Mouse (Mus musculus): ENCODE measurements at regions not wholly inside any gene's neighbourhood (a gene's known extent, or its start where the extent isn't known, plus 50 kb on each side); places are given as distances from the start of the nearest gene placed in this dataset.
A peak's percentile ranks its signal among the peaks of the same experiment; 100 is the strongest.
"Not testable (repeated sequence)": the region's sequence is repeated elsewhere in the genome, so short reads cannot be mapped to it uniquely, and the experiment has no call there.

- H3K9ac ChIP-seq (replicated peaks); H3K4me1 ChIP-seq (ENCODE audit: insufficient read depth); H3K27ac ChIP-seq (ENCODE audit: low read depth); H3K4me3 ChIP-seq (ENCODE audit: low read depth, low read length); H3K27me3 ChIP-seq (ENCODE audit: insufficient read depth, low read length); ATAC-seq; H3K36me3 ChIP-seq (replicated peaks; ENCODE audit: insufficient read depth, low read length); H3K9me3 ChIP-seq (ENCODE audit: low read length); H3K4me2 ChIP-seq (ENCODE audit: low read depth, low read length); DNase-seq: not testable (repeated sequence)
- 0 out of 2 replicates have a peak, but pooled peaks have one; percentile 5 for TF ChIP-seq CTCF (IDR thresholded peaks at IDR 0.05; ENCODE audit: low read depth)
Observed at GRCm38 (mm10) chr14:53134783-53135182, 639.2 kb upstream of the Olfr1507 start.

GRCm38 (mm10) chr14:53132390-53132789 lies 636.8 kb upstream of the Olfr1507 start:
- H3K4me1 ChIP-seq (ENCODE audit: insufficient read depth); H3K9ac ChIP-seq (replicated peaks); H3K9me3 ChIP-seq (ENCODE audit: low read length); H3K4me3 ChIP-seq (ENCODE audit: low read depth, low read length); H3K27me3 ChIP-seq (ENCODE audit: insufficient read depth, low read length); H3K36me3 ChIP-seq (replicated peaks; ENCODE audit: insufficient read depth, low read length); H3K27ac ChIP-seq (ENCODE audit: low read depth); ATAC-seq; H3K4me2 ChIP-seq (ENCODE audit: low read depth, low read length): not testable (repeated sequence)
- peak; percentile 57 for DNase-seq
- WGBS (ENCODE audit: insufficient replicate concordance) = 14% methylated on average over 6 of the region's 6 CpGs
- peak; percentile 82 for TF ChIP-seq CTCF (IDR thresholded peaks at IDR 0.05; ENCODE audit: low read depth)

DNA sequence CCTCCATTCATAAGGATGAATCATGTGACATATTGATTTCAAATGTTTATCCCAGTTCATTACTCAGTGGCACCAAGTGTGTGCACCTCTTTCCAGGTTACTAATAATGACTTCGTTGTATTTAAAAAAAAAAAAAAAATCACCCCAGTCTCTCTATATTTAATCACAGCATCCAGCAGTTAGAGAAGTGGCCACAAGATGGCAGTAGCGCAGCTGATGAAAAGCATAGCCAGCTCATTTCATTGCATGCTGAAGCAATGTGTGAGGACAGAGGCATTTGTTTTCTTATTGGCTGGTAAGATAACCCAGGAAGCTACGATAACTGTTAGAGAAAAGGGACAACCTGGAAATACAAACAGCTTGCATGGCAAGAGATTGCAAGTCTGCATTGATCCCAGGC lies 626.2 kb upstream of the Olfr1507 start:
- not testable (repeated sequence) for H3K4me2 ChIP-seq (ENCODE audit: low read depth, low read length); H3K27me3 ChIP-seq (ENCODE audit: insufficient read depth, low read length); H3K36me3 ChIP-seq (replicated peaks; ENCODE audit: insufficient read depth, low read length); H3K27ac ChIP-seq (ENCODE audit: low read depth); DNase-seq; ATAC-seq; H3K4me3 ChIP-seq (ENCODE audit: low read depth, low read length); H3K9me3 ChIP-seq (ENCODE audit: low read length); H3K4me1 ChIP-seq (ENCODE audit: insufficient read depth); H3K9ac ChIP-seq (replicated peaks)
- peak; percentile 41 for TF ChIP-seq CTCF (IDR thresholded peaks at IDR 0.05; ENCODE audit: low read depth)
- WGBS (ENCODE audit: insufficient replicate concordance) = 10% methylated on average over 2 of the region's 3 CpGs

DNA sequence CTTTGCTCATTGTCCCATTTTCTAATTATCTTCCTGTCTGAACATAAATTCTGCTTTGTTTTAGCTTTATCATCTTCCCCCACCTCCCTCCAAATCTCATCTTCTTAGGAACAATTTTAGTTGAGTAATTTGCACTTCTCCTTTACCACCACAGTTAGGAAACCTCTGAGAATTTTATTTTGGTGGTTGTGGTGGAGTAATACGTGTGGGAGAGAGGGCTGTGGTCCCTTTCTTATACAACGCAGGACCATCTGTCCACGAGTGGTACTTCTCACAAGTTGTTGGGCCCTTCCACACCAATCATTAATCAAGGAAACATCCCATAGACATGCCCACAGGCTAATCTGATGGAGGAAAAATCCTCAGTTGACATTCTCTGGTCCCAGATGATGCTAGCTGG lies 614.2 kb upstream of the Olfr1507 start:
- 58% methylated on average over 3 of the region's 3 CpGs for WGBS (ENCODE audit: insufficient replicate concordance)
- H3K9ac ChIP-seq (replicated peaks); H3K9me3 ChIP-seq (ENCODE audit: low read length); H3K27ac ChIP-seq (ENCODE audit: low read depth); H3K27me3 ChIP-seq (ENCODE audit: insufficient read depth, low read length); H3K4me3 ChIP-seq (ENCODE audit: low read depth, low read length); H3K4me1 ChIP-seq (ENCODE audit: insufficient read depth); H3K4me2 ChIP-seq (ENCODE audit: low read depth, low read length); DNase-seq; H3K36me3 ChIP-seq (replicated peaks; ENCODE audit: insufficient read depth, low read length); ATAC-seq: not testable (repeated sequence)

DNA sequence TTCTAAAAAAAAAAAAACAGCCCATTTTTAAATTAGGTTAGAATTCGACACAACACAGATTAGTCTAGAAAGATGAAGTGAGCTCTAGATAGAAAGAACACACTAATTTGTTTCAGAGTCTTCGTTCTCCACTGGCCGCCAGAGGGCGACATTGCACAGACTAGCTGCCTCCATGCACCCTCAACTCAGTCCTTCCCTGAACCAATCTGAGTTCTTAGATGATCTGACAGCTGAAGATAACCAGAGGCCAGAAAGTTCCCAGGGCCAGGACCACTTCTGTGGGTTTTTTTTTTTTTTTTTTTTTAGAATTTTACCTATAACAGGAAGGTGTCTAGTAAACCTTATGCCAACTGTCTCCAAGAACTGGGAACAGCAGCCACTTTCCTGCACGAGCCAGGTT lies 605.8 kb upstream of the Olfr1507 start:
- not testable (repeated sequence) for H3K27me3 ChIP-seq (ENCODE audit: insufficient read depth, low read length); H3K4me1 ChIP-seq (ENCODE audit: insufficient read depth); H3K4me3 ChIP-seq (ENCODE audit: low read depth, low read length); DNase-seq; H3K9me3 ChIP-seq (ENCODE audit: low read length); ATAC-seq; H3K36me3 ChIP-seq (replicated peaks; ENCODE audit: insufficient read depth, low read length); H3K9ac ChIP-seq (replicated peaks); H3K4me2 ChIP-seq (ENCODE audit: low read depth, low read length); H3K27ac ChIP-seq (ENCODE audit: low read depth)
- WGBS (ENCODE audit: insufficient replicate concordance) = 21% methylated on average over 5 of the region's 5 CpGs
- peak; percentile 49 for TF ChIP-seq CTCF (IDR thresholded peaks at IDR 0.05; ENCODE audit: low read depth)

DNA sequence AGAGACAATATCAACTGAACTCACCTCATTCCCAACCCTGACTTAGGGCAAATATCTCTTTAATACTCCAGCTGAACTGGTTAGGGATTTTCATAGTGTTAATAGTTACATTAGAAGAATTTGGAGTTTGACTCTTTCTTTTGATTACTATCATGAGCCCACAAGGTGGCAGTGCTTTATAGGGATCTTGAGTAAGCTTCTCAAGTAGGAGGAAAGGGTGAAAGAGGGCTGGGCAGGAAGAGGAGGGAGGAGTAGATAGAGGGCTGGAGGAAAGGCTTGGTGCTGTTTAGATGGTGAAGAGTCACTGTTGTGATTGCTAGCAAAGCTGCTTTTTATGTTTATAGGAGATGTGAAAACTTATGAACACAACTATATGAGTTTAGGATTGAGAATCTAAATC lies 595.4 kb upstream of the Olfr1507 start:
- H3K4me1 ChIP-seq (ENCODE audit: insufficient read depth); H3K9me3 ChIP-seq (ENCODE audit: low read length); ATAC-seq; H3K27ac ChIP-seq (ENCODE audit: low read depth); H3K27me3 ChIP-seq (ENCODE audit: insufficient read depth, low read length); H3K4me2 ChIP-seq (ENCODE audit: low read depth, low read length); DNase-seq; H3K36me3 ChIP-seq (replicated peaks; ENCODE audit: insufficient read depth, low read length); H3K4me3 ChIP-seq (ENCODE audit: low read depth, low read length); H3K9ac ChIP-seq (replicated peaks): not testable (repeated sequence)

DNA sequence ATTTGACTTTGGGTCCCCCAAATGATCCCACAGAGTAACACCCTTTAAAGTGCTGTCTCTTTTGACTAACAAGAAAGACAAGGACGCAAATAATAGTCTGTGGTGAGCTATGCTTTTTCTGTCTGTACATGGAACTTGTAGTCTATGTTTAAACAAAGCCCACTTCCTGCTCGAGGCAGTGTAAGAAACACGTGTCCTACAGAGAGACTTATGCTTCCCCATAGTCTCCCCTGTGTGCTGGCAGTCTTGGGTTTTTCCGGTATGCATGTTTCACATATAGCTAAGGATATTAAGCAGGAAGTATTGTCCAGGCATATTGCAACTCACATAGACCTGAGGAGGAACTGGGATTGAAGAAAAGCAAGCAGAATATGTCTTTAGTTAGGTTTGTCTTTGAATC lies 586.3 kb upstream of the Olfr1507 start:
- not testable (repeated sequence) for H3K9me3 ChIP-seq (ENCODE audit: low read length); H3K4me2 ChIP-seq (ENCODE audit: low read depth, low read length); H3K27me3 ChIP-seq (ENCODE audit: insufficient read depth, low read length); DNase-seq; H3K27ac ChIP-seq (ENCODE audit: low read depth); H3K9ac ChIP-seq (replicated peaks); ATAC-seq; H3K4me3 ChIP-seq (ENCODE audit: low read depth, low read length); H3K4me1 ChIP-seq (ENCODE audit: insufficient read depth); H3K36me3 ChIP-seq (replicated peaks; ENCODE audit: insufficient read depth, low read length)
- 39% methylated on average over 4 of the region's 4 CpGs for WGBS (ENCODE audit: insufficient replicate concordance)

- no CpG with 5 or more reads among the region's 2 CpGs for WGBS (ENCODE audit: insufficient replicate concordance)
- ATAC-seq = peak; percentile 56; the same call in 1 of the 2 replicates
- not testable (repeated sequence) for H3K4me3 ChIP-seq (ENCODE audit: low read depth, low read length); H3K27me3 ChIP-seq (ENCODE audit: insufficient read depth, low read length); H3K27ac ChIP-seq (ENCODE audit: low read depth); H3K4me1 ChIP-seq (ENCODE audit: insufficient read depth); H3K4me2 ChIP-seq (ENCODE audit: low read depth, low read length); H3K36me3 ChIP-seq (replicated peaks; ENCODE audit: insufficient read depth, low read length); DNase-seq; H3K9ac ChIP-seq (replicated peaks); H3K9me3 ChIP-seq (ENCODE audit: low read length)
Observed at GRCm38 (mm10) chr14:53081024-53081711, 585.6 kb upstream of the Olfr1507 start.

DNA sequence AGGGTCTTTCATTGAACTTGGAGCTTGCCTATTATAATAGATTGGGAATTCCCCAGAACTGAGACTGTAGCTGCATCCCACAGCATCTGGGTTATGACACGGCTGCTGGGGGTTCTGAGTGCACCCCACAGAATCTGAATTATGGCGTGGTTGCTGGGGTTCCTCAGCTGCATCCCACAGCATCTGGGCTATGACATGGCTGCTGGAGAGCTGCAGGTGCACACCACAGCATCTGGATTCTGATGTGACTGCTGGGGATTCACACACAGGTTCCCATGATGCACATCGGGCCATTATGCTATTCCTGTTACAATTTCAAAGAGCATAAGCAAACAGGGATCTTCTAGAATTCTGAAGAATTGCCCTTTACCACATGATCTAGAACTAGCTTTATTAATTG lies 585.0 kb upstream of the Olfr1507 start:
- H3K9me3 ChIP-seq (ENCODE audit: low read length); H3K4me2 ChIP-seq (ENCODE audit: low read depth, low read length); H3K27me3 ChIP-seq (ENCODE audit: insufficient read depth, low read length); H3K4me1 ChIP-seq (ENCODE audit: insufficient read depth); ATAC-seq; H3K36me3 ChIP-seq (replicated peaks; ENCODE audit: insufficient read depth, low read length); DNase-seq; H3K27ac ChIP-seq (ENCODE audit: low read depth); H3K4me3 ChIP-seq (ENCODE audit: low read depth, low read length); H3K9ac ChIP-seq (replicated peaks): not testable (repeated sequence)
- WGBS (ENCODE audit: insufficient replicate concordance) = 74% methylated on average over 3 of the region's 3 CpGs

GRCm38 (mm10) chr14:53075937-53076336 lies 580.4 kb upstream of the Olfr1507 start:
- not testable (repeated sequence) for H3K9me3 ChIP-seq (ENCODE audit: low read length); H3K27me3 ChIP-seq (ENCODE audit: insufficient read depth, low read length); H3K27ac ChIP-seq (ENCODE audit: low read depth); H3K4me1 ChIP-seq (ENCODE audit: insufficient read depth); DNase-seq; H3K9ac ChIP-seq (replicated peaks); H3K36me3 ChIP-seq (replicated peaks; ENCODE audit: insufficient read depth, low read length); ATAC-seq; H3K4me3 ChIP-seq (ENCODE audit: low read depth, low read length); H3K4me2 ChIP-seq (ENCODE audit: low read depth, low read length)
- 51% methylated on average over 2 of the region's 2 CpGs for WGBS (ENCODE audit: insufficient replicate concordance)
